Mouse (Mus musculus) CD4-positive naive resting alpha-beta T cell, adult 76 days (primary cell): Measurements from ENCODE around the gene Vmn2r66. TPM values are rescaled to one million over a fixed set of nuclear protein-coding genes. Genes with fewer than 3 reads are reported as not detected.

Source experiments
- total RNA-seq: library from RNA; stranded (reverse); gene quantifications from one replicate; pipeline ENCODE4 v1.2.4, GENCODE M21; 2023

Gene Vmn2r66
- not detected for total RNA-seq

DNA sequence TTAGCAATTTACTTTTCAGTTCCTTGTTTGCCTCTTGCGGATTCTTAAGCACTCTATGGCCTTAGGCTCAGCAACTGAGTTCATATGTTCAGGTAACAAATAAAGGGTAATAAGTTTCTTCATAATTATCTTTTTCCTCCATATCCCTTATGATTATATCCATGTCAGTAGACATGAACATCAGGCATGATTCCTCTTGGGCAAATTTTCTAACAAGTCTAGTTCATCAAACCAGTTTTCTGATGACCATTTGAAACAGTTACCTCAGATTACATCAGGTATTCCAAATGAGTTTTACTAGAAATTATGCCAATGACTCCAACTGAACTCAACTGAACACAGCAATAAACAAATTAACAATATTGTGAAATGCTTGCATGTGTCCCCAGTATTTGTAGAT lies at the start of gene Vmn2r66:
Vmn2r66 (minus strand) TSS at position 101 of the 400 bp plus-strand sequence.

GRCm38 (mm10) chr7:84964015-84964414 lies 48.1 kb downstream of the Vmn2r66 start, which contains the start of gene Vmn2r65:
Gene Vmn2r65, minus strand, starts transcription at chr7:84964115.

Other genes starting within 250 kb of the Vmn2r66 start
- not detected for gene Olfr291, start 158.7 kb downstream of the Vmn2r66 start, total RNA-seq
- gene Vmn2r65, start 48.2 kb downstream of the Vmn2r66 start, total RNA-seq = not detected
- gene Vmn2r67, start 143.7 kb upstream of the Vmn2r66 start, total RNA-seq = not detected
- not detected for gene Vmn2r68, start 225.5 kb upstream of the Vmn2r66 start, total RNA-seq